Mouse (Mus musculus) c-Kit-positive CD71-positive TER-119-positive erythroid progenitor cells, embryonic 14.5 days (primary cell): ENCODE measurements at regions not wholly inside any gene's neighbourhood (a gene's known extent, or its start where the extent isn't known, plus 50 kb on each side); places are given as distances from the start of the nearest gene placed in this dataset.

Experiments
- DNase-seq: peaks from one replicate; pipeline ENCODE4 v3.0.0-alpha.2; 2013; ENCODE audit warnings: low spot score

GRCm38 (mm10) chr11:25538641-25539258 lies 671.8 kb downstream of the 5730522E02Rik start:
- DNase-seq = no peak

GRCm38 (mm10) chr11:25536069-25536468 lies 674.5 kb downstream of the 5730522E02Rik start:
- DNase-seq = no peak

GRCm38 (mm10) chr11:25533081-25533480 lies 677.5 kb downstream of the 5730522E02Rik start:
- no peak for DNase-seq

- no peak for DNase-seq
Observed at GRCm38 (mm10) chr11:25531668-25532398, 678.7 kb downstream of the 5730522E02Rik start.

GRCm38 (mm10) chr11:25528056-25528455 lies 682.5 kb downstream of the 5730522E02Rik start:
- DNase-seq = no peak

- DNase-seq = no peak
Observed at GRCm38 (mm10) chr11:25518903-25519302, 691.7 kb downstream of the 5730522E02Rik start.

- DNase-seq = no peak
Observed at GRCm38 (mm10) chr11:25518131-25518530, 692.4 kb downstream of the 5730522E02Rik start.

- no peak for DNase-seq
Observed at GRCm38 (mm10) chr11:25505500-25505899, 705.1 kb downstream of the 5730522E02Rik start.

- no peak for DNase-seq
Observed at GRCm38 (mm10) chr11:25473682-25474365, 736.7 kb downstream of the 5730522E02Rik start.

GRCm38 (mm10) chr11:25469819-25470218 lies 740.7 kb downstream of the 5730522E02Rik start:
- no peak for DNase-seq

GRCm38 (mm10) chr11:25437206-25437605 lies 773.4 kb downstream of the 5730522E02Rik start:
- DNase-seq = no peak

GRCm38 (mm10) chr11:25435645-25436044 lies 774.9 kb downstream of the 5730522E02Rik start:
- DNase-seq = no peak

GRCm38 (mm10) chr11:25423186-25423585 lies 787.4 kb downstream of the 5730522E02Rik start:
- no peak for DNase-seq

- no peak for DNase-seq
Observed at GRCm38 (mm10) chr11:25421486-25421885, 789.1 kb downstream of the 5730522E02Rik start.

- no peak for DNase-seq
Observed at GRCm38 (mm10) chr11:25410403-25411090, 800.0 kb downstream of the 5730522E02Rik start.

GRCm38 (mm10) chr11:25391649-25392048 lies 818.9 kb downstream of the 5730522E02Rik start:
- DNase-seq = no peak

GRCm38 (mm10) chr11:25367111-25367510 lies 843.5 kb downstream of the 5730522E02Rik start:
- DNase-seq = no peak

- no peak for DNase-seq
Observed at GRCm38 (mm10) chr11:25365433-25365832, 845.1 kb downstream of the 5730522E02Rik start.

- DNase-seq = no peak
Observed at GRCm38 (mm10) chr11:25359723-25360122, 850.8 kb downstream of the 5730522E02Rik start.

- no peak for DNase-seq
Observed at GRCm38 (mm10) chr11:25357717-25358411, 852.7 kb downstream of the 5730522E02Rik start.

- no peak for DNase-seq
Observed at GRCm38 (mm10) chr11:25356671-25357586, 853.6 kb downstream of the 5730522E02Rik start.
